Mouse (Mus musculus): ENCODE results near the gene Kazn.

Gene Kazn

GRCm38 (mm10) chr4:142079629-142080486, 159.3 kb downstream of the Kazn start:
- DNase-seq (ENCODE audit: low spot score in 2 of 2), result no peak

- DNase-seq (ENCODE audit: low spot score in 2 of 2), result peak; percentile 56 to 58
Measured at GRCm38 (mm10) chr4:142077572-142078271, 161.5 kb downstream of the Kazn start.

DNA sequence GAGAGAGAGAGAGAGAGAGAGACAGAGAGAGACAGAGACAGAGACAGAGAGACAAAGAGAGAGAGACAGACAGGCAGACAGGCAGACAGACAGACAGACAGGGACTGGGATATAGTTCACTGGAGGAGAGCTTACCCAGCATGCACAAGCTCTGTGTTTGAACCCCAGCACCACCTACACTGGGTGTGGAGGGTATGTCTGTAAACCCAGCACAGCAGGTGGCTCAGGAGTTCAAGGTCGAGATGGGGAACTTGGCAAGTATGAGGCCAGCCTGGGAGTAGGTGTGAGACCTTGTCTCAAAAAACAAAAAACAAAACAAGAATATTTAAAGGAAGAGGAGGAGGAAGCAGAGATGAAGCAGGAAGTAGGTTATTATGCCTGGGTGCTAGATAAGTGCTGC, 162.3 kb downstream of the Kazn start:
- no peak for DNase-seq (ENCODE audit: low spot score in 2 of 2)

DNA sequence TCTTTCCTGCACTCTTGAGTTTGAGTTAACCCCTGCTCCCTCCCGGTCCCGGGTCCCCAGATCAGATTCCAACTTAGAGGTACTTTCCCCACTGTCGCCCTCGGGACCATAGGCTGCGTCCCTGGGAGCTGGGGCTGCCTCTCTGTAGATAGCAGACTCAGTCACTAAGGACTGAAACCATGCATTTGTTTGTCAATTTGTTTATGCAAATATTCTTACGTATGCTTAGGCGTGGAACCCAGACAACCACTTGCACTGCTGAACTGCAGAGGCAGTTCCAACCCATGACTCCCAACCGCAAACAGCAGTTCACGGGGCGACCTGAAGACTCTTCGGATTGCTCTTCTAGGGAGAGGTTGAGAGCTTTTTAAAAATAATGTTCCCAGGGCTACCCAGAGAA, 163.3 kb downstream of the Kazn start:
- no peak for DNase-seq (ENCODE audit: low spot score in 2 of 2)

GRCm38 (mm10) chr4:142074060-142074732, 165.0 kb downstream of the Kazn start:
- DNase-seq (ENCODE audit: low spot score in 2 of 2), result no peak

- DNase-seq (ENCODE audit: low spot score in 2 of 2), result no peak
Measured at GRCm38 (mm10) chr4:142071243-142071991, 167.8 kb downstream of the Kazn start.

- DNase-seq (ENCODE audit: low spot score in 2 of 2), result no peak
Measured at GRCm38 (mm10) chr4:142070840-142071239, 168.4 kb downstream of the Kazn start.

DNA sequence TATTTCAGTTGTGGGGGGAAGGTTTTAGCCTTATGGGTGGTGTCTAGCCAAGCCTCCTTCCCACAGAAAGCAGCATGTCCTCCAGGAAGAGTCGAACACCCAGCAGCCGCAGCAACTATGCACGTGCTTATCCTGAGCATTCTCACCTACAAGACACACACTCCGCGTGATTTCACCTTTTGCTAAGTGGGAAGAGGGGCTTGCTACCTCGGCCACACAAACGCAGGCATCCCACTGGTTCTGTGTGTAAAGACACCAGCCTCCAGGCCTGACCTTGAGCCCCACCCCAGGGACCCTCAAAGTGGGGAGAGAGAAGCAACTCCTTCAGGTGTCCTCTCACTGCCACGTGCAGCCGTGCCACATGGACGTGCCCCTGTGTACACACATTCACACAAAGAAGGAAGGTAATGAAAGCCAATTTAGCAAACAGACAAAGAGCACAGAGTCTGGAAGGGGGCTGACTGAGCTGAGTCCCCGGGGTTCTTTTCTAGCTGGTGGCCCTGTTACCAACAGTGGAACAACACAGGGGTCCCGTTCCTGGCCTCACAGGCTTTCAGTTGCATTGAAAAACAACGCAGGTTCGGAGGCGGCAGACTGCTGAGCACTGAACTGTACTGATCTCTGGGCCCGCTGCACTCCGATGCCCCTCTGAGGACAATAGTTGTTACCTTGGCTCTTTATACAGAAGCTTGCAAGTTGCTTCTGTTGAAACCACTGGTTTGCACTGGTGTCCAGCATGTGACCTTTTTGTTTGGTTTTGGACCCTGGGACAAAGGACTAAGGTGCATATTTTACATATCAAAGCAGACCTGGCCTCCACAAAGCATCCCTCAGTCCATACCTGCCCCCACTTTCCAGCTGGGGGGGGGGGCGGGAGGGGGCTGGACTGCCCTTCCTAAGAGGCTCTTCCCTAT, 170.0 kb downstream of the Kazn start:
- DNase-seq (ENCODE audit: low spot score in 2 of 2), result no peak

DNA sequence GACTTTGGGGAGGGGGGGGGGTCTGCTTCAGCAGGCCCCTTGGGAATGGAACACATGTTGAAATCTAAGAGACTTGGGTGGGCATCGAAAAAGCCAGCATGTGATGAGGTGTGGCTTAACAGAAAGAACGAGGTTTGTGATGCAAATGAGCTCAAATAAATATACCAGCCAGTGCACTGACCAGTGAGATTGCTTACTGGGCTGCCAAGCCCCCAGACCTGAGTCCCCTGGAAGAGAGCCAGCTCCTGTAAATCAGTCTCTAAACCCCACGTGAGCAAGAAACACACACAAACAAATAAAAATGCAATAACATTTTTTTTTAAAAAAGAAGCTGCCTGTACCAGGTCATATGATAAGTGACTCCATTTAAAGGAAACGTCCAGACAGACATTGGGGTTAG, 172.6 kb downstream of the Kazn start:
- no peak for DNase-seq (ENCODE audit: low spot score in 2 of 2)

GRCm38 (mm10) chr4:142065835-142066234, 173.4 kb downstream of the Kazn start:
- no peak for DNase-seq (ENCODE audit: low spot score in 2 of 2)

DNA sequence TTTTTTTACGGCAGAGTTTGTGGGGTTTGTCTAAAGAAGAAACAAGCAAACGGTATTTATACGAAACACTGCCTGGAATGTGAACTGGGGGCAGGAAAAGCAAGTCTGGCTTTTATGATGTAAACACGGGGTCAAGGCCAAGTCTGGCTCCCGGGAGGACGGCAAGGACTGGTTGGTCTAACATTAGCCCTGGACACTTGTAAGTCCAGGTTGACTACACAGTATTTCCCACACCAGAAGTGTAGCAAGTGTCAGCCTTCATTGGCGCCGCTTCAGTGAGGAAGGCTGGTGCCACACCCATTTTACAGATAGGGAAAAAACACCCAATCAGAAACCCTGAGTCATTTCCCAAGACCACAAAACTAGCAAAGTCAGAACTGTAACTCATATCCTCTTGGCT, 173.9 kb downstream of the Kazn start:
- no peak for DNase-seq (ENCODE audit: low spot score in 2 of 2)

DNA sequence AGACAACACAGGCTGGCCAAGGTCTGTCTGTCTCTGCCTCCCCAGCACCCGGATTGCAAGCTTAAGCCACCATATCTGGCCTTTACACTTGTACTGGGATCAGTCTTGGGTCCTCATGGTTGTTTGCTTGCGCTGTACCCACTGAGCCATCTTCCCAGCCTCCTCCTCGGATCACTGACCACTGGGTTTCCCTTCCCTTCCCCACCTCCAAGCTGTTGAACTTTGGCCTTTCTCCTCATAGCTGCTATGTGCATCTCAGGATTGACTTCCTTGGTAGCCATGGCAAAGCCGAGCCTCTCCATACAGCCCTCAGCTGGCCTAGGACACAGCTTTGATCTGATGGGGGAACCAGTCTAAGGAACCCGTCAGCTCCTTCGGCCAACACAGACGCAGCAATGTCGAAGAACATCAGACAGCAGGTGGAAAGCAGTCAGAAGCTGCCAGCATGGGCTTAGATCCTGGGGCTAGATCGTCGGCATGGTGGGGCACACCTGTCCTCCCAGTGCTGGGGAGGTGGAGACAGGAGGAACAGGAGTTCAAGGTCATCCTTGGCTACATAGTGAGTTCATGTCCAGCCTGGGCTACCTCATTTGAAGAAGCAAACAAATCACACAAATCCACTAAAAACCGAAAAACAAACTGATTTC, 174.5 kb downstream of the Kazn start:
- DNase-seq (ENCODE audit: low spot score in 2 of 2), result no peak

GRCm38 (mm10) chr4:142063057-142063534, 176.1 kb downstream of the Kazn start:
- DNase-seq (ENCODE audit: low spot score in 2 of 2), result no peak

DNA sequence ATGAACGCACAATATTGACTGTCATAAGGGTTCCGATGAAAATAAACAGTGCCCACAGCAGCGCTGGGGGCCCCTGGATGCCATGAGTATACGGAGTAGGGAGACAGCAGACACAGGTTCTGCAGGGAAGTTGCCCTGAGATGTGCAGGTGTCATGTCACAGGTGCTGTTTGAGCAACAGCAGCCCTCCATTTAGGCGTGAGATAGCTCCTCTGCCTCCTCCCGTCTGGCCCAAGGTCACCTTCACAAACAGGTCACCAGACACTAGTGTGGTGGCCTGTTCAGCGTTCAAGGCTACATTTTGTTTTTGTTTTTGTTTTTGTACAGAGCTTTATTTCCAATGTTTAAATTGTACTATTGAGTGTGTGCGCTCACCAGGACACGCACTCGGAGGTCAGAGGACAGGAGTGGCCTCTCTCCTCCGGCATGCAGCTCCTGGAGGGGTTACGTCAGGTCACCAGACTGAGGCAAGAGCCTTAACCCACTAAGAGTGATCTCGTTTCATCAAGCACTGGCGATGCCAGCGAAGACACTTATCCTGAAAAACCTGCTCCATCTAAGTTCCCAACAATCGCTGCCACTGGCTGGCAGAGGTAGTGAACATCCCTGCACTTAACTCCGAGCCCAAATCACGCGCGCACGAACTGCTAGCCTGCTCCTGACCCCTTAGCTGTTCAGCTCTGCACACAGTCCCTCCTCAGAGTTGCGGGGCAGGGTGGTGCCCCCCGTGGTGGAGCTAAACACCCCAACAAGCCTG, 177.5 kb downstream of the Kazn start:
- no peak for DNase-seq (ENCODE audit: low spot score in 2 of 2)

- peak in 1 of 2 experiments; percentile 48 for DNase-seq (ENCODE audit: low spot score in 2 of 2)
Measured at GRCm38 (mm10) chr4:142060455-142061378, 178.5 kb downstream of the Kazn start.

GRCm38 (mm10) chr4:142059841-142060193, 179.4 kb downstream of the Kazn start:
- DNase-seq (ENCODE audit: low spot score in 2 of 2), result no peak

DNA sequence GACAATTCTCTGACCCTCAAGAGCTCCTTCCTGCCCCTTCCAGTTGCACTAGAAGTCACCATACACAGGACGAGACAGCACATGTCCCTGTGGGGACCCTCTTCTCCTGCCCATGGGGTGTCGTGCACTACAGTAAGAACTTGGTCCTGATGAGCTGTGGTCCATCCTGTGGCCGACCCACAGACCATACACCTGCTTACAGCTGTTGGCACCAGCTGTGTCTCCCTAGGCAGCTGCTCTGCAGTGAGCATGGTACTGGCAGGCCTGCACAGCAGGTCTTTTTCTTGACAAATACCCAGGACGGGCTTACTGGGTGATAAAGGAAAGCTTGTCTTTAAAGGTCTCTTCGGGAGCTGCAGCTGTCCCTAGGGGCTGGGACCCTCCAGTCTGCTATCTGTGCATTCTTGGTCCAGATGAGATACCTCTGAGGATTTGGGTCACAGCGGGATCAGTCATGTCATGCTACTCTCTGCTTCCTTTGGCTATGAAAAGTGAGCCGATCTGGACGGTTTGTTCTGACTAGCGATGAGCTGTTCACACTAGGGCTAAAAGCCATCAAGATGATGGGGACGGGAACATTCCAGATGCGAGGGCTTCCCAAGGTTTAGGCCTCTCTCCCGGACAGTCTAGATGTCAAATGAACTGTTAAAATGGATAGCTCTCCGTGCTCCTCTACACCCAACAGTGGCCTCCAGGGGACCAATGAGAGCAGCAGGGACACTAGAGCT, 179.9 kb downstream of the Kazn start:
- DNase-seq (ENCODE audit: low spot score in 2 of 2), result no peak

Data from right cerebral cortex, postnatal 10 days (tissue).